Mouse (Mus musculus): Measurements from ENCODE around the gene Disp1. TPM values are rescaled to one million over a fixed set of nuclear protein-coding genes. Genes with fewer than 3 reads are reported as not detected.

The Disp1 gene
- 9.1 TPM for polyA plus RNA-seq (2017; shearing (Covaris generic))

GRCm38 (mm10) chr1:183220796-183221718 is at the start of gene Disp1:
TSS of gene Disp1 (minus strand) at chr1:183221522.

Other genes starting within 250 kb of the Disp1 start
- 14.8 TPM for gene Aida, start 75.1 kb upstream of the Disp1 start, polyA plus RNA-seq (2017; shearing (Covaris generic))
- 72.8 TPM for gene Brox, start 75.7 kb upstream of the Disp1 start, polyA plus RNA-seq (2017; shearing (Covaris generic))
- 201 TPM for gene Mia3, start 148.0 kb upstream of the Disp1 start, polyA plus RNA-seq (2017; shearing (Covaris generic))
- gene Taf1a, start 167.5 kb upstream of the Disp1 start, polyA plus RNA-seq (2017; shearing (Covaris generic)), result 20.0 TPM
- not detected for gene Hhipl2, start 196.7 kb upstream of the Disp1 start, polyA plus RNA-seq (2017; shearing (Covaris generic))